Mouse (Mus musculus) layer of hippocampus, adult 18-20 months (tissue): Measurements from ENCODE around the gene Zfp871. TPM values are rescaled to one million over a fixed set of nuclear protein-coding genes. Genes with fewer than 3 reads are reported as not detected.
"Not testable (repeated sequence)": the region's sequence is repeated elsewhere in the genome, so short reads cannot be mapped to it uniquely, and the experiment has no call there.

ENCODE experiments used
- DNase-seq, 2 experiments: peaks; one replicate each; pipeline ENCODE4 v3.0.0; 2022; ENCODE audit warnings: low spot score in 2 of 2
- total RNA-seq, 2 experiments: library from RNA; stranded (reverse); gene quantifications; 2 replicates each; pipeline ENCODE4 v1.2.3; 2021

Gene Zfp871
- total RNA-seq, 2 experiments from 2014 or later, result 83.4 to 88.4 TPM

DNA sequence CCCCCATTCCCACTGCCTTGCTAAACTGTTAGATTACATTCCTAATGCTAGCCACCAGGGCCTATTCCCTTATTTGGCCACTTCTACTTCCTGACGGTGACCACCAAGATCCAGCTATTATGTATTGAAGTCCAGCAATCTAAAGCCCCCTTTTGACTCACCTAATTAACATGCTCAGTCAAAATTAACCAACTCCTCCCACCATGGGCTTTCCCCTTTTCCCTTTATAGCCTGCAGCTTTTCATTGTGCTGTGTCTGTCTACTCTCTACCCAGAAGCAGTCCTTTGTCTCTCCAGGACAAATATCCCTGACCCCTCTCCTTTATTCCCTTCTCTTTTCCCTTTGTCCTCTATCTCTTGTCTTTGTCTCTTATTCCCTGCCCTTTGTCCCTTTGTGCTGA is 47.0 kb downstream of the Zfp871 start:
- DNase-seq, result no peak

DNA sequence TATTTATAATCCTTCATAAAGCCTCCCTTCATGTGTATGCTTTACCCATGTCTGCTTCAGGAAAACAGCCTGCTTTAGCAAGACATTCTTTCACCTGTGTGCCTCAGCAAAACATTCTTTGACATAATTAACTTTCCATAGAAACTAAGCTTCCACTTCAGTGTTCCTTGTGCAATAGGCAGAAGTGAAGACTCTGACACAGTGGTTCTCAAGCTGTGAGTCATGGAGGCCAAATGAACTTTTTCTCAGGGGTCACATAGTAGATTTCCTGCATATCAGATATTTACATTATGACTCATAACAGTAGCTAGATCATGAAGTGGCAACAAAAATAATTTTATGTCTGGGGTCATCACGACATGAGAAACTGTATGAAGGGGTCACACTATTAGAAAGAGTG is 49.7 kb downstream of the Zfp871 start:
- no peak for DNase-seq

GRCm38 (mm10) chr17:32729029-32729428 is 59.1 kb downstream of the Zfp871 start:
- DNase-seq, result peak in 1 of 2 experiments; percentile 7

DNA sequence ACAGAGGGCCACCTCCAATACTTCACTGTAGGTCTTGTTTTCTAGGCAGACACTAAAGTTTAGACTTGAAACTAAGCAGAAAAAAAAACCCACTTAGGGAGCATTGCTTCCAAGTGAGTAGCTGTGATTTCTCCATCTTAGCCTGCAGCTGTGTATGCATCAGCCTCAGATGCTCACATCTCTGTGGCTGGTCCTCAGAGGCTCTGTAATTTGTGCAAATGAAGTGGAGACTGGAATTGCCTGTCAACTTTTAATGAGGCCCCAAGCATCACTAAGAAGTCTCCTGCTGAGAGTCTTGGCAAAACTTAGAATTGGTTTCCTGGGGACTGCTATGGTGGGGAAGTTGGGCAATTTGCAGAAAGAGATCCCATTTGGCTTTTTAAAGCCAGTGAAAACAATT is 61.7 kb downstream of the Zfp871 start:
- not testable (repeated sequence) for DNase-seq

- no peak for DNase-seq
These were observed 65.3 kb downstream of the Zfp871 start for GRCm38 (mm10) chr17:32722771-32723170.

DNA sequence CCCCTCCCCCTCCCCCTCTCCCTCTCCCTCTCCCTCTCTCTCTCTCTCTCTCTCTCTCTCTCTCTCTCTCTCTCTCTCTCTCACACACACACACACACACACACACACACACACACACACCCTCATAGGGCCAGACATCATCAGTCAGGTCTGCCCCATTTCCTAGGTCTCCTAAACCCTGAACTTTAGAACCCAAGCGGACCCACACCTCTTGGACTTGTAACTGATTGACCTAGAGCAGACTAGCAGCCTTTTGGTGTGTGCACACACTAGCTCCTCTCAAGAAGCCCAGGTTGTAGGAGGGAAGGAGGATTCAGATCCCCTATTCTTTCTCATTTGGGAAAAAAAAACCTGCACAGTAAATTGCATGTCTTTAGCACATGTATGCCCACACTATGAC is 65.9 kb downstream of the Zfp871 start:
- DNase-seq, result not testable (repeated sequence)

Other genes with a start within 250 kb of the Zfp871 start
- gene Cyp4f37, start 167.0 kb downstream of the Zfp871 start, total RNA-seq, result not detected
- not detected for gene Cyp4f40, start 129.4 kb downstream of the Zfp871 start, total RNA-seq
- 10 to 100 TPM; 18.9 to 19.8 TPM for gene Cyp4f15, start 102.7 kb downstream of the Zfp871 start, total RNA-seq
- gene Zfp811, start 21.6 kb upstream of the Zfp871 start, total RNA-seq, result 1 to 10 TPM; 4.7 to 5.3 TPM
- 10 to 100 TPM; 26.6 to 30.7 TPM for gene Zfp799, start 42.0 kb upstream of the Zfp871 start, total RNA-seq
- gene Zfp870, start 103.4 kb upstream of the Zfp871 start, total RNA-seq, result 10 to 100 TPM in 1 of 2 experiments, 1 to 10 TPM in 1; 9.9 to 11.1 TPM
- 1 to 10 TPM; 4.3 to 5.5 TPM for gene Cyp4f14, start 129.1 kb upstream of the Zfp871 start, total RNA-seq
- gene Cyp4f13, start 159.1 kb upstream of the Zfp871 start, total RNA-seq, result 10 to 100 TPM; 20.9 to 23.1 TPM
- 1 to 10 TPM; 5.1 to 6.2 TPM for gene Zfp472, start 177.5 kb upstream of the Zfp871 start, total RNA-seq
- 10 to 100 TPM; 17.0 to 19.3 TPM for gene Zfp952, start 204.8 kb upstream of the Zfp871 start, total RNA-seq
- 10 to 100 TPM; 16.3 to 23.5 TPM for gene Zfp763, start 245.1 kb upstream of the Zfp871 start, total RNA-seq